Mouse (Mus musculus): Measurements from ENCODE around the gene Ctf1. TPM values are rescaled to one million over a fixed set of nuclear protein-coding genes. Genes with fewer than 3 reads are reported as not detected.

Gene Ctf1
- polyA plus RNA-seq, 1 experiment: 8.3 TPM

DNA sequence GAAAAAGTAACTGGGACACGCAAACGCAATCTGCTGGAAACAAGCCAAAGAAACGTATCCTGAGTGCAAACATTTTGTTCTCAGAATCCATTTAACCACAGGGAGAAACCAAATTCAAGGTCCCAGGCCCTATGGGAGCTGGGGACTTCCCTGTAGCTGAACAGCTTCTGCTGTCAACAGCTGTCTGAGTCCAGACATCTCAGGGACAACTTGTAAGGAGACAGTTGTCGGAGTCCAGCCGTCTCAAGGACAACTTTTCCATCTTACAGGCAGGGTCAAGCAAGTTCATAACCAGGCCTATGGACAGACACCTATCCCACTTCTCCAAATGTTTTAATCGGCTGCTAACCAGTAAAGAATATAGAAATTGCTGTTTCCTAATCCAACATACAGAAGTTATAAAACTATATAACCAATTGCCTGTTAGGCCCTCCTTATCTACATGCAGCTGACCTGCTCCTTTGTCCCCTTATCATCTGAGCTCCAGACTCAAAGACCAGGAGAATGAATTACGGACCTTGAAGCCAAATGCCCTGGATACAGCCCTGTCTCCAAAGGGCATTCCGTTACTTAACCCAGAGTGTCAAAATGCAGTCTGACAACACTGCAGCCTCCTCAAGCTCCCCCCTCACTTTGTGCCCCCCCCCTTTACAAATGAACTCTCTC lies 30.5 kb upstream of the Ctf1 start:
- H3K4me1 ChIP-seq (ENCODE audit: control insufficient read depth, insufficient read depth, insufficient read length, low read length): peaks cover 12% of the 10 kb centered on the region
- WGBS: 20% methylated on average over 8 of the region's 8 CpGs
- H3K4me3 ChIP-seq (ENCODE audit: low read depth, low read length): no peak overlapping the region
- no peak for TF ChIP-seq POLR2A (IDR thresholded peaks at IDR 0.05; ENCODE audit: low read depth, low read length)
- no peak for TF ChIP-seq CTCF (IDR thresholded peaks at IDR 0.05; ENCODE audit: extremely low read depth, insufficient read length, insufficient replicate concordance, low read depth, low read length)
- H3K27ac ChIP-seq (ENCODE audit: insufficient read depth, low read depth, low read length): no peak overlapping the region
- H3K27me3 ChIP-seq (ENCODE audit: control insufficient read depth, insufficient read depth, low read length): no peaks in the 10 kb centered on the region
- H3K36me3 ChIP-seq (ENCODE audit: control insufficient read depth, insufficient read depth, low read length): no peaks in the 10 kb centered on the region

DNA sequence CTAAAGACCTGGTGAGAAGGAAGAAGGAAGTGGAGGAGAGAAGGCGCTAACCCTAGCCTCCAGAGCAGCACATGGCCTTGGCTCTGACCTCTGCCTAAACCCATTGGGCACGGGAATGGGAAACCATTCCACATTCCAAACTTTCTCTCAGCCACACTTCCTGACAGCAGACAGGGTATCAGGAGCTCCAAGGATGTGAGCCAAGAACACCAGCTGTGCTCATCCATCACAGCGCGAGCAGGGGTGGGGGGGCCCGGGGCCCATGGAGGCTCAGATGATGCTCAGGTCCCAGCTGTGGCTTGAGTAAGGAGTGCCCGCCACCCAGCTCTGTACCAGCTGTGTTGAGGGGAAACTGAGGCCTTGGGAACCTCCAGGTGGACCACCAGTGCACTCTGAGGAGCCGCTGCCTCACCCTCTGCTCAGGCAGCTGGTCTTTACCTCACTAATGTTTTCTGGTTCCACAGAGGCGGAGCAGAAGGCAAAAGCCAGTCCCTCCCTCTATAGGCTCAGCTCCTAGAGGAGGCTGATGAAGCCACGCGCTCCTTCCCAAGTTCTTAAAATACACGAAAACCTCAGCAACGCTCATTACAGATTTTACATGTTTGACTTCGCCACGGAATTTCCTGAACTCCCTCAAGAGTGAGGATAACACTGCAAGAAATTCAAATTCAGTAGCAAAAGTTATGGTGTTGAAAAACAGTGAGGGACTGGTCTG lies 27.1 kb upstream of the Ctf1 start:
- peaks cover 14% of the 10 kb centered on the region for H3K4me1 ChIP-seq (ENCODE audit: control insufficient read depth, insufficient read depth, insufficient read length, low read length)

DNA sequence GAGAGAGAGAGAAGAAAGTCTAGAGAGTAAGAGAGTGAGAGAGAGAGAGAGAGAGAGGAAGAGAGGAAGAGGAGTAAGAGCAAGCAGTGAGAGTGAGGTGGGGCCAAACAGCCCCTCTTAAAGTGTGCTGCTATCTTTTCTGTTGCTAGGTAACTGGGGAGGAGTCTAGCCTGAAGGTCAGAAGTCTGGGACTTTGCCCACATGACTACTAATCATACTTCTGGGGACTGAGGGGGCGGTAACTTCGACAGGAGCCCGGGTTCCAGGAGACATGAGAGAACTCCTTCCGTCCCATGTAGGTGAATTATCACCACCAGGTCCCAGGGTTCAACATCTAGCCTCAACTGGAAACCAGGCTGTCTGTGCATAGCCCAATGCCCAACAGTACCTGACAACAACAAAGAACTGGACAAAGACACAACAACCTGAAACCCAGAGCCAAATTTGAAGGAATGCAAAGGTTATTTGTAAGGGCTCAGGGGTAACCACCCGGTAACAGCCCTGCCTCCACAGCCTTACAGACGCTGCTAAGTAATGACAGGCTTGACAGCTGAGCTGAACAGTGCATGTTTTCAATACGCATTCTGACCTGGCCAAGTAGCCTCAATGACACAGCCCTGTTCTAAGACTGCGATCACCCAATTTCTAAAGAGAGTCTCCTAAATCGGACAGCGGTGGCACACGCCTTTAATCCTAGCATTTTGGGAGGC lies 25.6 kb upstream of the Ctf1 start:
- 62% methylated on average over 11 of the region's 11 CpGs for WGBS
- Histone ChIP-seq H3K27me3 (ENCODE audit: control insufficient read depth, insufficient read depth, low read length) (no peaks in the 10 kb centered on the region), H3K4me1 (ENCODE audit: control insufficient read depth, insufficient read depth, insufficient read length, low read length) (peaks cover 14% of the 10 kb centered on the region), H3K27ac (ENCODE audit: insufficient read depth, low read depth, low read length) (no peak overlapping the region), H3K4me3 (ENCODE audit: low read depth, low read length) (no peak overlapping the region), H3K36me3 (ENCODE audit: control insufficient read depth, insufficient read depth, low read length) (no peaks in the 10 kb centered on the region)
- no peak for TF ChIP-seq CTCF (IDR thresholded peaks at IDR 0.05; ENCODE audit: extremely low read depth, insufficient read length, insufficient replicate concordance, low read depth, low read length)
- no peak for TF ChIP-seq POLR2A (IDR thresholded peaks at IDR 0.05; ENCODE audit: low read depth, low read length)

More for the DNA sequence above, 27.1 kb upstream of the Ctf1 start:
- WGBS: 79% methylated on average over 14 of the region's 14 CpGs
- H3K27me3 ChIP-seq (ENCODE audit: control insufficient read depth, insufficient read depth, low read length): no peaks in the 10 kb centered on the region
- TF ChIP-seq POLR2A (IDR thresholded peaks at IDR 0.05; ENCODE audit: low read depth, low read length) (no peak), CTCF (IDR thresholded peaks at IDR 0.05; ENCODE audit: extremely low read depth, insufficient read length, insufficient replicate concordance, low read depth, low read length) (no peak)
- H3K36me3 ChIP-seq (ENCODE audit: control insufficient read depth, insufficient read depth, low read length): no peaks in the 10 kb centered on the region
- no peak overlapping the region for H3K4me3 ChIP-seq (ENCODE audit: low read depth, low read length)
- H3K27ac ChIP-seq (ENCODE audit: insufficient read depth, low read depth, low read length): no peak overlapping the region

DNA sequence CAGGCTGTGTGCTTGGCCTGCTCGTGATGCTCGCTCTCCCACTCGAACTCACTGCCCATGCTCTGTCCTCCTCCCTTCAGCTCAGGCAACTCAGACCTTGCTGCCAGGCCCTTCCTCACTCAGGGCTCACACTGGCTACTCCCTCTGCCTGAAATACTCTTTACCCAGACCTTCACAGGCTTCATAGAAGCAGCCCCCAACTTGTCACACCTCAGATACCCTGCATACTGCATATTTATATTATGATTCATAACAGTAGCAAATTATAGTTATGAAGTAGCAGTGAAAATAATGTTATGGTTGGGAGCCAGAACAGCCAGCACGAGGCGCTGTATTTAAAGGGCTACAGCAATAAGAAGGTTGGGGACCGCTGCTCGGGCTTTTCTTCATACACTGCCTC lies 23.6 kb upstream of the Ctf1 start:
- Histone ChIP-seq H3K36me3 (ENCODE audit: control insufficient read depth, insufficient read depth, low read length) (no peaks in the 10 kb centered on the region), H3K4me3 (ENCODE audit: low read depth, low read length) (no peak overlapping the region), H3K27me3 (ENCODE audit: control insufficient read depth, insufficient read depth, low read length) (no peaks in the 10 kb centered on the region), H3K4me1 (ENCODE audit: control insufficient read depth, insufficient read depth, insufficient read length, low read length) (peaks cover 12% of the 10 kb centered on the region), H3K27ac (ENCODE audit: insufficient read depth, low read depth, low read length) (no peak overlapping the region)
- TF ChIP-seq CTCF (IDR thresholded peaks at IDR 0.05; ENCODE audit: extremely low read depth, insufficient read length, insufficient replicate concordance, low read depth, low read length) (no peak), POLR2A (IDR thresholded peaks at IDR 0.05; ENCODE audit: low read depth, low read length) (no peak)
- WGBS: 90% methylated on average over 7 of the region's 7 CpGs

DNA sequence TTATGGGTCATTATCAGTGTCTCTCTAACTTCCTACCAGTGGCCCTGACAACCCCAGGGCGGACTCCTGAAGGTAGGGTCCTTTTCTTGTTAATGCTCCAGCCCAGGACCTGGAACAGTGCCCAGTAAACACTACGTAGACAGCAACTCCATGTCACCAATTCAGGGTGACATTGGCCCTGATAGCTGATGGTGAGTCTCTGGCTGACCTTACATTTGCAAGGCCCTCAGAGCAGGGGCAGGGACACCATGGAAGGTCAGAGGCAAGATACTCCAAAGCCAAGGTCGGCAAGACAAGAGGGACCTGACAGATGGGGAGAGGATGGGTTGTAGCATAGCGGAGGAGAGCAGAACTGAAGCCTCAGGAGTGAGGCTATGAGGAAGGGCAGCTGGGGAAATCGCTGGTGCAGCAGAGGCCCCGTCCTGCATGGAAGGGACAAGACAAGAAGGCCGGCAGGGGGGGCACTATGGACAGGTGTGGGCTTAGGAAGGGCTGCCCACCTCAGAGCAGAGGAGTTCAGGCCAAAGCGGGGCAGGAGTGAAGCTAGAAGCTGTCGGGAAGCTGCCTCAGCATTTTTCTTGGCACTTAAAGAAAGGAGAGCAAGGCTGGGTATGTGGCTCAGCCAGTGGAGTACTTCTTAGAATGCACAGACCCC lies 22.8 kb upstream of the Ctf1 start:
- 86% methylated on average over 9 of the region's 9 CpGs for WGBS

DNA sequence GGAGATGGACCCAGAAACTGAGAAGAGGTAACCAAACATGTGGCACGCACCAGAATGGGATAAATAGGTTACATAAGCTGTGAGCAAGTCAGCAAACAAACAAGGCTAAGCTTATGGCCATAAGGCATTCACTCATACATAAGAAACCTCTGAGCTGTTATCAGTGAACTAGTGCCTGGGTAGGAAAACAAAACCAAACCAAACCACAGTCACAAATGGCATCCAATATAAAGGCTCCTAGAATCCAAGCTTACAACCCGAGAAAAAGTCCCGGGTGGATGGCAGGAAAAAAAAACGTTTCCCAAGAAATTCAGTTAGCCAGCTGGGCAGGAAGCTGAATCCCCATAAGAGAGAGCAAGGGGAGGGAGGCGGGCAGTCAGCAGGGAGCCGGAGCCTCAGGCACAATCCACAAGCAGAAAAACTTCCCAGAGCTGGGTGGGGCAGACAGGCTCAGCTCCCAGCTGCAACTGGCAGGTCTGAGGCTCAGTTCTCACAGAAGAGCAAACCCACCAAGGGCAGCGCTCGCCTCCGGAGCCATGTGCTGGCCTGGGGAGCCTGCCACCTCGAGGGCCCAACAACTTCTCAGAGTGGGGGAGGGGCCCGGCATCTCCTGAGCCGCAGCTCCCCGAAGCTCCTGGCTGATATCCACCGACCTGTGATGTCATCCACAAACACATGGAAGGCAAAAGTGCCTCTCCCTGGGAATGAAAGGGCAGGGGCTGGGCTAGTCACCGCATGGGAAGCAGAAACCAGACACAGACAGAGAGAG lies 21.1 kb upstream of the Ctf1 start:
- H3K27ac ChIP-seq (ENCODE audit: insufficient read depth, low read depth, low read length): peak overlapping the region; percentile 67
- TF ChIP-seq POLR2A (IDR thresholded peaks at IDR 0.05; ENCODE audit: low read depth, low read length) (no peak), CTCF (IDR thresholded peaks at IDR 0.05; ENCODE audit: extremely low read depth, insufficient read length, insufficient replicate concordance, low read depth, low read length) (0 out of 2 replicates have a peak, but pooled peaks have one; percentile 0)
- H3K36me3 ChIP-seq (ENCODE audit: control insufficient read depth, insufficient read depth, low read length): no peaks in the 10 kb centered on the region
- 14% methylated on average over 15 of the region's 15 CpGs for WGBS
- H3K4me1 ChIP-seq (ENCODE audit: control insufficient read depth, insufficient read depth, insufficient read length, low read length): peaks cover 9% of the 10 kb centered on the region
- H3K27me3 ChIP-seq (ENCODE audit: control insufficient read depth, insufficient read depth, low read length): no peaks in the 10 kb centered on the region
- H3K4me3 ChIP-seq (ENCODE audit: low read depth, low read length): peak overlapping the region; percentile 50

More for the DNA sequence above, 22.8 kb upstream of the Ctf1 start:
- Histone ChIP-seq H3K27me3 (ENCODE audit: control insufficient read depth, insufficient read depth, low read length) (no peaks in the 10 kb centered on the region), H3K36me3 (ENCODE audit: control insufficient read depth, insufficient read depth, low read length) (no peaks in the 10 kb centered on the region), H3K4me3 (ENCODE audit: low read depth, low read length) (no peak overlapping the region), H3K27ac (ENCODE audit: insufficient read depth, low read depth, low read length) (no peak overlapping the region), H3K4me1 (ENCODE audit: control insufficient read depth, insufficient read depth, insufficient read length, low read length) (peaks cover 12% of the 10 kb centered on the region)
- TF ChIP-seq POLR2A (IDR thresholded peaks at IDR 0.05; ENCODE audit: low read depth, low read length): no peak
- TF ChIP-seq CTCF (IDR thresholded peaks at IDR 0.05; ENCODE audit: extremely low read depth, insufficient read length, insufficient replicate concordance, low read depth, low read length): no peak

Data from small intestine, adult 2 months (tissue).